Mouse (Mus musculus): ENCODE data around the gene Cinp. TPM values are rescaled to one million over a fixed set of nuclear protein-coding genes. Genes with fewer than 3 reads are reported as not detected.
"Not testable (repeated sequence)": the region's sequence is repeated elsewhere in the genome, so short reads cannot be mapped to it uniquely, and the experiment has no call there.

Gene Cinp
- polyA plus RNA-seq, 1 experiment from 2014 or later: 81.8 TPM

DNA sequence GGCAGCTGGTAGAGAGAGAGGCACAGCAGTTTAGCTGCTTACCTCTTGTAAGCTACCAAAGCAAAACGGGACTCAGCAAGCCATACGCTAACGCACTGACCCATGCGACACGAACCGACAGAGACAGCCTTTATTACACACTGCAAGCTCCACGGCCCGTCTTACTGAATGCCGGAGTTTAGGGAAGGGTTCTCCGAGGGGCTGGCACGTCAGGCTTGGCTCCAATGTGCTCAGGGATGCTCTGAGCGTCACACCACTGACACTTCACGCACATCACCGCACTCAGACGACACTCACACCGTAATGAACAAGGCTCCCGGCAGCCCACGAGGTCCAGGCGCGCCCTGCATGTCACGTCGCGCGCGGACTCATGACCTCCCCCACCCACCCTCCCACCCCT is 339 bp downstream of the Cinp start:
- Histone ChIP-seq H3K9me3 (no peaks in the 10 kb centered on the region), H3K4me2 (replicated peaks) (peak overlapping the region; percentile 87), H3K27me3 (no peaks in the 10 kb centered on the region), H3K36me3 (peaks cover 2% of the 10 kb centered on the region; the same call in 1 of the 2 replicates), H3K9ac (replicated peaks) (peak overlapping the region; percentile 81), H3K4me3 (peak overlapping the region; percentile 75), H3K27ac (replicated peaks) (no peak overlapping the region), H3K4me1 (peaks cover 20% of the 10 kb centered on the region)
- WGBS: under 1% methylated on average over 25 of the region's 25 CpGs
- ATAC-seq (replicated peaks): peak; percentile 73

- Histone ChIP-seq H3K27ac (replicated peaks) (no peak overlapping the region), H3K9ac (replicated peaks) (peak overlapping the region; percentile 81), H3K4me2 (replicated peaks) (peak overlapping the region; percentile 87), H3K4me1 (peaks cover 20% of the 10 kb centered on the region), H3K9me3 (no peaks in the 10 kb centered on the region), H3K36me3 (peaks cover 4% of the 10 kb centered on the region; the same call in 1 of the 2 replicates), H3K4me3 (peak overlapping the region; percentile 75), H3K27me3 (no peaks in the 10 kb centered on the region)
- ATAC-seq (replicated peaks): no peak
- WGBS: 44% methylated on average over 12 of the region's 12 CpGs
Measured at GRCm38 (mm10) chr12:110888106-110888505, 839 bp downstream of the Cinp start.

DNA sequence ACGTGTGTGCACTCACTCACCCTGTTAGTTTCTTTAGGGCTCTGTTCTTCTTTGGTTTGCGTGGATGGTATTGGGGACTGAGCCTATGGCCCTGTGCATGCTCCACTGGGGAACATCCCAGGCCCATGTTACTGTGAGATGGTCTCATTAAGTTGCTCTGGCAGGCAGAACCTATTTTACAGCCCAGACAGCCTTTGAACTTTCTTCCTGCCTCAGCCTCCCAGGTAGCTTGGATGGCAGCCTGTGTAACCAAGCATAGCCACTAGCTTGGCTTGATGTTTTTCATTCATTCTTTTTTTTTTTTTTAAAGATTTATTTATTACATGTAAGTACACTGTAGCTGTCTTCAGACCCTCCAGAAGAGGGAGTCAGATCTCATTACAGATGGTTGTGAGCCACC is 3.7 kb downstream of the Cinp start:
- WGBS: 94% methylated on average over 2 of the region's 2 CpGs
- no peak overlapping the region for H3K4me2 ChIP-seq (replicated peaks)
- H3K9me3 ChIP-seq: no peaks in the 10 kb centered on the region
- no peak for ATAC-seq (replicated peaks)
- peaks cover 19% of the 10 kb centered on the region for H3K4me1 ChIP-seq
- H3K27me3 ChIP-seq: no peaks in the 10 kb centered on the region
- H3K27ac ChIP-seq (replicated peaks): no peak overlapping the region
- H3K4me3 ChIP-seq: no peak overlapping the region
- H3K36me3 ChIP-seq: peaks cover 21% of the 10 kb centered on the region
- H3K9ac ChIP-seq (replicated peaks): no peak overlapping the region

- H3K4me1 ChIP-seq: no peaks in the 10 kb centered on the region
- H3K4me3 ChIP-seq: no peak overlapping the region
- 88% methylated on average over 7 of the region's 7 CpGs for WGBS
- H3K36me3 ChIP-seq: peaks cover 45% of the 10 kb centered on the region
- no peak for ATAC-seq (replicated peaks)
- no peaks in the 10 kb centered on the region for H3K9me3 ChIP-seq
- H3K27me3 ChIP-seq: no peaks in the 10 kb centered on the region
- no peak overlapping the region for H3K4me2 ChIP-seq (replicated peaks)
- H3K27ac ChIP-seq (replicated peaks): no peak overlapping the region
- no peak overlapping the region for H3K9ac ChIP-seq (replicated peaks)
Measured at GRCm38 (mm10) chr12:110882291-110882690, 6.7 kb downstream of the Cinp start.

DNA sequence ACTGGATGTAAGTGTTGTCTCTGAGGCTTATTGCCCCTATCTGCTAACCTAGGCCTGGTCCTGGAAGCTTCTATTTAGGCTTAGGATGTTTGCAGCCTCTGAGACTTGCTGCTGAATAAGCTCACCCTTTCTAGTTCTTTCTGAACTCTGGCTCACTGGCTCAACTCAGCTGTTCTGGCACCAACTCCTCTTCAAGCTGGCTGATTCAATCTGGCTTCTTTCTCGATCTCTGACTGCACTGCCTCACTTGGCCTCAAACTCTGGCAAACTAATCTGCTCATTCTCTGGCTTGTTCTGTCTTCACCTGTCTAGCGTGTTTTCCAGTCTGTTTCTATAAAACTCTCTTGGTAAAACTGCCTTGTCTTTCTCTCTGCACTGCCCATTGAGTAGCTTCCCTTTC is 13.6 kb downstream of the Cinp start:
- WGBS: 87% methylated on average over 2 of the region's 2 CpGs
- no peaks in the 10 kb centered on the region for H3K4me1 ChIP-seq
- H3K9ac ChIP-seq (replicated peaks): no peak overlapping the region

DNA sequence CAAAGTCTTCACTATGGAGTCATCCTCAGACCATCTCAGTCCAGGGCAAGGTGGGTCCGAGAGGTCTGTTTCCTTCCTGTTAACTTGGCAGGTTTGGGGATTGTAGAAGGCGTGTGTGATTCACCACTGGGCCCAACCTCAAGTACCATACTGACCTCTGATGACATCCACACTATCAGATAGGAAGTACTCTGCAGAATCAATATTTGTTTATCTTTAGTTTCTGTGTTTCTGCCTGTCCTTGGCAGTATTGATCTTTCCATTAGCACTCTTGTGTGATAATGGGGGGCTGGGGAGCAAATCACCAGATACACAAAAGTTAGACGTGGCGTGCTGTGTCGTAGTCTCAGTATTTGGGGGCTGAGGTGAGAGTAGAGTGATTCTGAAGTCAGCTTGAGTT is 17.7 kb downstream of the Cinp start:
- Histone ChIP-seq H3K4me3 (no peak overlapping the region), H3K27me3 (no peaks in the 10 kb centered on the region), H3K27ac (replicated peaks) (no peak overlapping the region), H3K36me3 (peaks cover 57% of the 10 kb centered on the region), H3K9me3 (no peaks in the 10 kb centered on the region), H3K4me1 (no peaks in the 10 kb centered on the region), H3K4me2 (replicated peaks) (no peak overlapping the region), H3K9ac (replicated peaks) (no peak overlapping the region)
- WGBS: 96% methylated on average over 5 of the region's 5 CpGs
- ATAC-seq (replicated peaks): no peak

More for the DNA sequence above, 13.6 kb downstream of the Cinp start:
- Histone ChIP-seq H3K9me3 (no peaks in the 10 kb centered on the region), H3K27ac (replicated peaks) (no peak overlapping the region), H3K4me3 (no peak overlapping the region), H3K27me3 (no peaks in the 10 kb centered on the region), H3K4me2 (replicated peaks) (no peak overlapping the region), H3K36me3 (peaks cover 72% of the 10 kb centered on the region)
- no peak for ATAC-seq (replicated peaks)

GRCm38 (mm10) chr12:110870107-110870506 is 18.8 kb downstream of the Cinp start:
- H3K4me1 ChIP-seq: no peaks in the 10 kb centered on the region
- no peak overlapping the region for H3K27ac ChIP-seq (replicated peaks)
- H3K4me3 ChIP-seq: no peak overlapping the region
- H3K27me3 ChIP-seq: no peaks in the 10 kb centered on the region
- no peak for ATAC-seq (replicated peaks)
- 87% methylated on average over 4 of the region's 4 CpGs for WGBS
- H3K9ac ChIP-seq (replicated peaks): no peak overlapping the region
- H3K9me3 ChIP-seq: no peaks in the 10 kb centered on the region
- H3K36me3 ChIP-seq: peaks cover 46% of the 10 kb centered on the region
- no peak overlapping the region for H3K4me2 ChIP-seq (replicated peaks)

GRCm38 (mm10) chr12:110865989-110866388 is 23.0 kb downstream of the Cinp start:
- H3K4me1 ChIP-seq: no peaks in the 10 kb centered on the region
- no peaks in the 10 kb centered on the region for H3K9me3 ChIP-seq
- no peaks in the 10 kb centered on the region for H3K27me3 ChIP-seq
- ATAC-seq (replicated peaks): no peak
- WGBS: 73% methylated on average over 10 of the region's 10 CpGs
- peaks cover 23% of the 10 kb centered on the region; the same call in 1 of the 2 replicates for H3K36me3 ChIP-seq
- H3K27ac ChIP-seq (replicated peaks): no peak overlapping the region
- no peak overlapping the region for H3K4me2 ChIP-seq (replicated peaks)
- no peak overlapping the region for H3K4me3 ChIP-seq
- H3K9ac ChIP-seq (replicated peaks): no peak overlapping the region

DNA sequence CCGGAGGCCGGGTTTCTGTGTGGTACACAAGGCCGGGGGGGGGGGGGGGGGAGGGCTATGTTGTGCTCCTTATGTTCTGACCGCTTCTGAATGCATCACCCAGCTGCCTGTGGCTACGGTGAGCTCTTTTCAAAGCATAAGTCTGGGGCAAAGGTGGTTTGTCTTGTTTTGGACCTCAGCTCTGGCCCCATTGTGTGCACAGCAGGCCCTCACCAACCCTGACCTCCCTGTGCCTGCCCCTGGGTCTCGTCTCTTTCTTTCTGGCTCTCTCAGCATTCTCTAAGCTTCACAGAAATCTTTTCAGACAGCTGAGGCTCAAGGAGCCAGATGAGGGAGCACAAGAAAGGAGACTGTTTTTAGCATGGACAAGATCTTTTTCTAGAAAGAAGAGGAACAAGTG is 23.4 kb downstream of the Cinp start:
- H3K4me3 ChIP-seq: no peak overlapping the region
- H3K4me1 ChIP-seq: no peaks in the 10 kb centered on the region
- peaks cover 23% of the 10 kb centered on the region; the same call in 1 of the 2 replicates for H3K36me3 ChIP-seq
- no peak overlapping the region for H3K4me2 ChIP-seq (replicated peaks)
- 42% methylated on average over 5 of the region's 6 CpGs for WGBS
- no peaks in the 10 kb centered on the region for H3K27me3 ChIP-seq
- ATAC-seq (replicated peaks): no peak
- H3K27ac ChIP-seq (replicated peaks): no peak overlapping the region
- no peaks in the 10 kb centered on the region for H3K9me3 ChIP-seq
- H3K9ac ChIP-seq (replicated peaks): no peak overlapping the region

- no peaks in the 10 kb centered on the region for H3K9me3 ChIP-seq
- no peak overlapping the region for H3K9ac ChIP-seq (replicated peaks)
- 94% methylated on average over 6 of the region's 6 CpGs for WGBS
- H3K27ac ChIP-seq (replicated peaks): no peak overlapping the region
- no peaks in the 10 kb centered on the region for H3K4me1 ChIP-seq
- no peak for ATAC-seq (replicated peaks)
- no peak overlapping the region for H3K4me2 ChIP-seq (replicated peaks)
- H3K36me3 ChIP-seq: peaks cover 17% of the 10 kb centered on the region; the same call in 1 of the 2 replicates
- no peak overlapping the region for H3K4me3 ChIP-seq
- no peaks in the 10 kb centered on the region for H3K27me3 ChIP-seq
Measured at GRCm38 (mm10) chr12:110864008-110864407, 24.9 kb downstream of the Cinp start.

- WGBS: 56% methylated on average over 7 of the region's 7 CpGs
- no peak overlapping the region for H3K27ac ChIP-seq (replicated peaks)
- ATAC-seq (replicated peaks): no peak
- H3K36me3 ChIP-seq: peaks cover 9% of the 10 kb centered on the region; the same call in 1 of the 2 replicates
- no peak overlapping the region for H3K9ac ChIP-seq (replicated peaks)
- H3K27me3 ChIP-seq: no peaks in the 10 kb centered on the region
- H3K9me3 ChIP-seq: no peaks in the 10 kb centered on the region
- no peak overlapping the region for H3K4me3 ChIP-seq
- no peak overlapping the region for H3K4me2 ChIP-seq (replicated peaks)
- H3K4me1 ChIP-seq: no peaks in the 10 kb centered on the region
Measured at GRCm38 (mm10) chr12:110861256-110861655, 27.7 kb downstream of the Cinp start.

DNA sequence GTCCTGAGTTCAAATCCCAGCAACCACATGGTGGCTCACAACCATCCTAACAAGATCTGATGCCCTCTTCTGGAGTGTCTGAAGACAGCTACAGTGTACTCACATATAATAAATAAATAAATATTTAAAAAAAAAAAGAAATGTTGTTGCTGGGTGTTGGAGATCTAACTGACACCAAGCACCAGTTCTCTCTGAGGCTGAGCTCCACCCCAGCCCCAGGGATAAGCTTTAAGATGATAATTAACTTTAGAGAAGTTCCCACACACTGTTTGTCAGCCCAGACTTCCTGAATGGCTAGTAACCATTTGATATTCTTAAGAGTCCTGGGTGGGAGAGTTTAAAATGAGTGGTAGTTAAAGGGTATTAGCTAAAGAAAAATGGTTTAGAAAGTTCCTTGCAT is 28.7 kb downstream of the Cinp start:
- no peak for ATAC-seq (replicated peaks)
- no peak overlapping the region for H3K4me2 ChIP-seq (replicated peaks)
- H3K9ac ChIP-seq (replicated peaks): no peak overlapping the region
- no peaks in the 10 kb centered on the region for H3K27me3 ChIP-seq
- peaks cover 14% of the 10 kb centered on the region for H3K36me3 ChIP-seq
- no peak overlapping the region for H3K27ac ChIP-seq (replicated peaks)
- H3K4me3 ChIP-seq: no peak overlapping the region
- no peaks in the 10 kb centered on the region for H3K4me1 ChIP-seq
- no peaks in the 10 kb centered on the region for H3K9me3 ChIP-seq

DNA sequence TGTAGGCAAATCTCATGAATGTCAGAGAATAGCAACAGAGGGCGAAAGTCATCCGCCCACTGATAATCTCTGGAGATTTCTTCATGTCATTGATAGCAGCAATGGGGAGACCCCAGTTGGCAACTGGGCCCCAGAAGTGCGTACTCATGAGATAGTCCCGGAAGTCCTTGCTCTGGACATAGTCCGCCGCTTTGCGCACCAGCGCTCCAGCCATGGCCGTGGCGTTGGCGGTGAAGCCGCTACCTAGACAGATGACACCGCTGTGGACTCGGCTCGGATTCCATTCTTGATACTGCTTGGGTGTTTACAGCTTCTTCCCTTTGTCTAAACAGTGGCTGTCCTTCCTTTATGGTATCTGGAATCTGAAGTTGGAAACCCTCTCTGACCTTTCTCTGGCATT is 30.3 kb downstream of the Cinp start:
- not testable (repeated sequence) for H3K4me1 ChIP-seq; H3K27ac ChIP-seq (replicated peaks); H3K4me2 ChIP-seq (replicated peaks); H3K4me3 ChIP-seq; H3K9me3 ChIP-seq; H3K27me3 ChIP-seq; H3K36me3 ChIP-seq; ATAC-seq (replicated peaks); H3K9ac ChIP-seq (replicated peaks)
- WGBS: 96% methylated on average over 15 of the region's 15 CpGs
